Mouse (Mus musculus): ENCODE data around the gene Cdip1.
A peak's percentile ranks its signal among the peaks of the same experiment; 100 is the strongest.

DNA sequence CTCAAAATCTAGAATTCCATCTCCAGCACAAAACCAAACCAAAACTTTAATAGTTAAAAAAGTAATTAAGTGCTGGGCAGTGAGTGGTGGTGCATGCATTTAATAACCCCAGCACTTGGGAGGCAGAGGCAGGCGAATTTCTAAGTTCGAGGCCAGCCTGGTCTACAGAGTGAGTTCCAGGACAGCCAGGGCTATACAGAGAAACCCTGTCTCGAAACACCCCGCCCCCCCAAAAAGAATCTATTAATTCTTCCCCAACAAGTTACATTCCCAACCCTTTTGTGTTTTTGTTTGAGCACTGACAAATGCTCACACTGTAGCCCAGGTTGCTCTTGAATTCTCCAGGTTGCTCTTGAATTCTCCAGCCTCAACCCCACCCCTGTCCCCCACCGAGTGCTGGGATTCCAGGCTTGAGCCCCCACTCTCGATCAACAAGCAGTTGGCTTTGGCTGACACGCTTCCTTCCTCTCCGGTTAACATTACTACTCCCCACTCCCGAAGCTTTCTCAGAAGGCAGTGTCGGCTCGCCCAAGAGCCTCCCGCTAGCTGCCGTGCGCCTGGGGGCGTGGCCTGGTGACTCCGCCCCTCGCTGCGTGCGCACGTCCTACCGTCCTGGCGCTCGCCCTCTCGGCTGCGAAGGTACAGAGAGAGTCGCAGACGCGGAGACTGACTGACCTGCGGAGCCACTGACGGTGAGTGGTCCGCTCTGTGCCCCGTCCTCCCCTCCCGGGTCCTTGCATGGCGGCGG is 64.1 kb downstream of the Cdip1 start, which contains the start of gene Hmox2:
- TF ChIP-seq POLR2A (IDR thresholded peaks at IDR 0.05; ENCODE audit: low read depth, low read length) = peak; percentile 99
- TF ChIP-seq CTCF (IDR thresholded peaks at IDR 0.05; ENCODE audit: borderline replicate concordance, insufficient read depth, low read length) = no peak
